Mouse (Mus musculus) 3T3-L1 (cell line): Measurements from ENCODE around the gene Nbas.

Experiments used
- DNase-seq: peaks from one replicate; pipeline ENCODE4 v3.0.0-alpha.2; 2015; ENCODE audit warnings: low read depth, low spot score

Nbas gene

GRCm38 (mm10) chr12:13532731-13533365 is 263.9 kb downstream of the Nbas start:
- DNase-seq = peak; percentile 34

- DNase-seq = no peak
Observed at GRCm38 (mm10) chr12:13539171-13539570, 270.2 kb downstream of the Nbas start.

- no peak for DNase-seq
Observed at GRCm38 (mm10) chr12:13543806-13544205, 274.9 kb downstream of the Nbas start.

- no peak for DNase-seq
Observed at GRCm38 (mm10) chr12:13563646-13564289, 294.8 kb downstream of the Nbas start.

GRCm38 (mm10) chr12:13564330-13564729 is 295.4 kb downstream of the Nbas start:
- DNase-seq = no peak

GRCm38 (mm10) chr12:13566421-13566820 is 297.5 kb downstream of the Nbas start:
- no peak for DNase-seq

GRCm38 (mm10) chr12:13575158-13575557 is 306.2 kb downstream of the Nbas start:
- peak; percentile 47 for DNase-seq

GRCm38 (mm10) chr12:13575605-13576600 is 307.0 kb downstream of the Nbas start:
- peak; percentile 94 for DNase-seq

- DNase-seq = no peak
Observed at GRCm38 (mm10) chr12:13576761-13577160, 307.8 kb downstream of the Nbas start.

GRCm38 (mm10) chr12:13580796-13581195 is 311.9 kb downstream of the Nbas start:
- DNase-seq = no peak

GRCm38 (mm10) chr12:13583386-13583785 is 314.5 kb downstream of the Nbas start:
- no peak for DNase-seq

GRCm38 (mm10) chr12:13585527-13586156 is 316.7 kb downstream of the Nbas start:
- no peak for DNase-seq

GRCm38 (mm10) chr12:13587675-13588074 is 318.7 kb downstream of the Nbas start:
- DNase-seq = no peak

GRCm38 (mm10) chr12:13589021-13589420 is 320.1 kb downstream of the Nbas start:
- no peak for DNase-seq

- DNase-seq = no peak
Observed at GRCm38 (mm10) chr12:13594746-13595469, 326.0 kb downstream of the Nbas start.

GRCm38 (mm10) chr12:13597026-13597425 is 328.1 kb downstream of the Nbas start:
- DNase-seq = no peak

- DNase-seq = no peak
Observed at GRCm38 (mm10) chr12:13598545-13598944, 329.6 kb downstream of the Nbas start.

GRCm38 (mm10) chr12:13602414-13602813 is 333.5 kb downstream of the Nbas start:
- DNase-seq = peak; percentile 51

- no peak for DNase-seq
Observed at GRCm38 (mm10) chr12:13607021-13607420, 338.1 kb downstream of the Nbas start.

- DNase-seq = no peak
Observed at GRCm38 (mm10) chr12:13609027-13609426, 340.1 kb downstream of the Nbas start.

- DNase-seq = no peak
Observed at GRCm38 (mm10) chr12:13613041-13613440, 344.1 kb downstream of the Nbas start.
